Mouse (Mus musculus) liver, embryonic 14.5 days (tissue): Measurements from ENCODE around the gene Ppp5c.

Experiments used
- CTCF ChIP-seq: IDR thresholded peaks from 2 replicates; pipeline ENCODE4 v1.5.1; 2016; ENCODE audit warnings: antibody characterized with exemption, low read depth, control low read depth
- EP300 ChIP-seq: IDR thresholded peaks from 2 replicates; pipeline ENCODE4 v1.6.1; 2016; ENCODE audit warnings: antibody characterized with exemption, low read depth

DNA sequence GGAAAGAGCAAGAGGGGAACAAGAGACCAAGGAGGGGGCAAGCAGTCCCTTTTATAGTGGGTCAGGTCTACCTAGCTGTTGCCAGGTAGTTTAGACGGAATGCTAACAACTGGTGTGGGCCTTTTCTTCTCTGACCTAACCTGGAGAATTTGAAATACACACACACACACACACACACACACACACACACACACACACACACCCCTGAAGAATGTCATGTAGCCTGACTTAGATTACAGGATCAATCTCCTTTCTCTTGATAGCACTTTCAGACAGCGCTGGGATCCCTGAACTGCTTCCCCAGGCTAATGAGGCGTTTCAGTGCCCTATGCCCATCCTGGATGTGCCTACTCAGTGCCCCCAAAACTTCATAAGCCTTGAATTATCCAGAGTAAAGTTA is 49.1 kb downstream of the Ppp5c start:
- no peak for TF ChIP-seq CTCF
- no peak for TF ChIP-seq EP300
